Mouse (Mus musculus): ENCODE results near the gene Cemip.
"Not testable (repeated sequence)": the region's sequence is repeated elsewhere in the genome, so short reads cannot be mapped to it uniquely, and the experiment has no call there.

Cemip gene

GRCm38 (mm10) chr7:84086039-84086829 lies at the start of gene Cemip:
Gene Cemip (minus strand): TSS chr7:84086502.
- DNase-seq (ENCODE audit: low spot score): peak; percentile 80

GRCm38 (mm10) chr7:84132704-84133103 lies 46.4 kb upstream of the Cemip start:
- no peak for DNase-seq (ENCODE audit: low spot score)

- DNase-seq (ENCODE audit: low spot score): no peak
Observed at GRCm38 (mm10) chr7:84131736-84132135, 45.4 kb upstream of the Cemip start.

- no peak for DNase-seq (ENCODE audit: low spot score)
Observed at GRCm38 (mm10) chr7:84128661-84129060, 42.4 kb upstream of the Cemip start.

GRCm38 (mm10) chr7:84125730-84126129 lies 39.4 kb upstream of the Cemip start:
- no peak for DNase-seq (ENCODE audit: low spot score)

GRCm38 (mm10) chr7:84123651-84124050 lies 37.3 kb upstream of the Cemip start:
- DNase-seq (ENCODE audit: low spot score): not testable (repeated sequence)

- no peak for DNase-seq (ENCODE audit: low spot score)
Observed at GRCm38 (mm10) chr7:84121778-84122177, 35.5 kb upstream of the Cemip start.

GRCm38 (mm10) chr7:84120142-84120760 lies 33.9 kb upstream of the Cemip start:
- no peak for DNase-seq (ENCODE audit: low spot score)

- no peak for DNase-seq (ENCODE audit: low spot score)
Observed at GRCm38 (mm10) chr7:84119216-84120105, 33.2 kb upstream of the Cemip start.

- DNase-seq (ENCODE audit: low spot score): no peak
Observed at GRCm38 (mm10) chr7:84117543-84118122, 31.3 kb upstream of the Cemip start.

GRCm38 (mm10) chr7:84116621-84117542 lies 30.6 kb upstream of the Cemip start:
- DNase-seq (ENCODE audit: low spot score): no peak

GRCm38 (mm10) chr7:84115385-84115784 lies 29.1 kb upstream of the Cemip start:
- no peak for DNase-seq (ENCODE audit: low spot score)

GRCm38 (mm10) chr7:84114775-84115174 lies 28.5 kb upstream of the Cemip start:
- DNase-seq (ENCODE audit: low spot score): no peak

GRCm38 (mm10) chr7:84113035-84113390 lies 26.7 kb upstream of the Cemip start:
- no peak for DNase-seq (ENCODE audit: low spot score)

GRCm38 (mm10) chr7:84112351-84113034 lies 26.2 kb upstream of the Cemip start:
- no peak for DNase-seq (ENCODE audit: low spot score)

GRCm38 (mm10) chr7:84111716-84112350 lies 25.5 kb upstream of the Cemip start:
- no peak for DNase-seq (ENCODE audit: low spot score)

- no peak for DNase-seq (ENCODE audit: low spot score)
Observed at GRCm38 (mm10) chr7:84106942-84107341, 20.6 kb upstream of the Cemip start.

GRCm38 (mm10) chr7:84102589-84102988 lies 16.3 kb upstream of the Cemip start:
- no peak for DNase-seq (ENCODE audit: low spot score)

- no peak for DNase-seq (ENCODE audit: low spot score)
Observed at GRCm38 (mm10) chr7:84100672-84101071, 14.4 kb upstream of the Cemip start.

- no peak for DNase-seq (ENCODE audit: low spot score)
Observed at GRCm38 (mm10) chr7:84098098-84098497, 11.8 kb upstream of the Cemip start.
